ENCODE assay signal across 10 mouse cellular contexts in the genomic region with DNA sequence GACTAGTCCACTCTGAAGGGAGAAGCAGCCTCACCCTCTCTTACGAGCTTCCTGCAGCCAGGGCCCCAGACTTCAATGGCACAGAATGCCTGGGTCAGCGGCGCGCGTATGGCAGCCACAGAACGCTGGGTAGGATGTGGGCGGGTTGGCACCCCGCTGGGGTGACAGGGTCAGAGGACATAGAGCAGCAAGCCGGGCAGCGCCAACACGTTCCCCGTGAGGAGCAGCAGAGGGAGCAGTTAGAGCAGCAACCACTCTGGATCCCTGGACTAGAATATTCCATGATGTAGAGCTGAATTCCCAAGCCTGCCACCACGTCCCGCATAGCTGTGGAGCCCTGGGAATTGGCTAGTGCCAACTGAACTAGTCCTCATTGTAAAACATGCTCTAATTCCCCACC. TPM values are rescaled to one million over a fixed set of nuclear protein-coding genes. Genes with fewer than 3 reads are reported as not detected.
DNase-seq lines count a peak whose midpoint lies in the region; ATAC-seq and TF ChIP-seq lines count a peak whose summit lies in the region.
"Had no signal": no experiment of that assay in that cellular context is flagged by ENCODE, and none has a peak within 500 bp of the region (broad histone marks: within the 10 kb centered on the region; RNA-seq: fewer than 3 reads in every experiment).

No protein-coding gene starts in this region.

- peaks cover 43% of the 10 kb centered on the region for H3K27me3 ChIP-seq in lung, embryonic 14.5 days (ENCODE audit: insufficient read depth, low read length)

- no peak overlapping the region for H3K27ac ChIP-seq in lung, embryonic 14.5 days (ENCODE audit: low read depth)

- no peaks in the 10 kb centered on the region for H3K9me3 ChIP-seq in lung, embryonic 14.5 days (ENCODE audit: low read depth, low read length)

- 0 out of 2 replicates have a peak, but pooled peaks have one; percentile 6 for TF ChIP-seq CTCF in lung, embryonic 14.5 days (IDR thresholded peaks at IDR 0.05; ENCODE audit: low read depth)
- TF ChIP-seq CTCF in lung, adult 2 months (IDR thresholded peaks at IDR 0.05; ENCODE audit: insufficient read depth, low read length): no peak

- H3K9ac ChIP-seq in lung, embryonic 14.5 days: no peak overlapping the region

- no peak for TF ChIP-seq POLR2A in lung, adult 2 months (IDR thresholded peaks at IDR 0.05; ENCODE audit: borderline replicate concordance, extremely low read depth, low read depth, low read length)

- DNase-seq in cerebellum, postnatal 10 days: peak; percentile 49 to 50
- no peak for DNase-seq in cerebellum, adult 11-12 months
- no peak for DNase-seq in lung, embryonic 14.5 days
- no peak for DNase-seq in lung, adult 2 months
- peak; percentile 72 to 80 for DNase-seq in kidney, postnatal 36 days

- no peak for ATAC-seq in lung, embryonic 14.5 days (ENCODE audit: insufficient read depth)
- peak; percentile 80 for ATAC-seq in granulocyte monocyte progenitor cell, adult 5-6 weeks (replicated peaks; ENCODE audit: poor library complexity, severe bottlenecking)
- no peak for ATAC-seq in activated CD4-positive, CD25-positive, alpha-beta regulatory T cell, adult 4 months
- no peak for ATAC-seq in megakaryocyte-erythroid progenitor cell, adult 5-6 weeks (replicated peaks; ENCODE audit: low FRiP score, low TSS enrichment, poor library complexity, severe bottlenecking)

- 9% methylated on average over 14 of the region's 14 CpGs for WGBS in lung, embryonic 14.5 days
- WGBS in lung, adult 2 months: 7% methylated on average over 14 of the region's 14 CpGs

- no peak overlapping the region for H3K4me3 ChIP-seq in lung, embryonic 14.5 days (ENCODE audit: low read depth, low read length)
- no peak overlapping the region for H3K4me3 ChIP-seq in lung, adult 2 months (replicated peaks; ENCODE audit: extremely low read depth, low read depth, low read length)

- no peak overlapping the region for H3K4me2 ChIP-seq in lung, embryonic 14.5 days
- H3K4me2 ChIP-seq: midbrain, embryonic 11.5 days had no signal

- no peaks in the 10 kb centered on the region for H3K36me3 ChIP-seq in lung, embryonic 14.5 days (ENCODE audit: insufficient read depth)

- H3K4me1 ChIP-seq in lung, embryonic 14.5 days (ENCODE audit: insufficient read depth): no peaks in the 10 kb centered on the region
- no peaks in the 10 kb centered on the region for H3K4me1 ChIP-seq in lung, adult 2 months (ENCODE audit: control insufficient read depth, insufficient read depth, low read length)

RNA-seq across cellular contexts. Expression of a gene that starts 5.7 kb away (rescaled TPM):
- polyA plus RNA-seq in lung, embryonic 14.5 days (2014; fragmentation: Nextera tagmentation; extraction: Ambion mirVana): 0.11 TPM in 1 of 2 replicates, not detected in the other
- polyA plus RNA-seq in lung, adult 2 months (2012; rRNA removed): 1.7 and 3.0 TPM in 2 replicates
- not detected in 2 replicates for total RNA-seq in granulocyte monocyte progenitor cell, adult 5-6 weeks (2014; fragmentation: Nextera tagmentation)
- 0.98 TPM in 1 of 2 replicates, not detected in the other for total RNA-seq in granulocyte monocyte progenitor cell, adult 5-6 weeks (2017)
- not detected for polyA plus RNA-seq in activated CD4-positive, CD25-positive, alpha-beta regulatory T cell, adult 4 months (2017; shearing (Covaris generic))
- not detected in 2 replicates for total RNA-seq in megakaryocyte-erythroid progenitor cell, adult 5-6 weeks (2014; fragmentation: Nextera tagmentation)
- not detected in 2 replicates for total RNA-seq in megakaryocyte-erythroid progenitor cell, adult 5-6 weeks (2017)

RNA-seq across cellular contexts. Expression of a gene that starts 44.8 kb away (rescaled TPM):
- polyA plus RNA-seq in lung, embryonic 14.5 days (2014; fragmentation: Nextera tagmentation; extraction: Ambion mirVana): 160 and 164 TPM in 2 replicates
- polyA plus RNA-seq in lung, adult 2 months (2012; rRNA removed): 17.2 and 26.6 TPM in 2 replicates
- 82.9 and 93.1 TPM in 2 replicates for total RNA-seq in granulocyte monocyte progenitor cell, adult 5-6 weeks (2014; fragmentation: Nextera tagmentation)
- 137 and 140 TPM in 2 replicates for total RNA-seq in granulocyte monocyte progenitor cell, adult 5-6 weeks (2017)
- 100 to 1,000 TPM; 128 to 155 TPM for polyA plus RNA-seq in activated CD4-positive, CD25-positive, alpha-beta regulatory T cell, adult 4 months (2017; shearing (Covaris generic))
- 104 and 149 TPM in 2 replicates for total RNA-seq in megakaryocyte-erythroid progenitor cell, adult 5-6 weeks (2014; fragmentation: Nextera tagmentation)
- total RNA-seq in megakaryocyte-erythroid progenitor cell, adult 5-6 weeks (2017): 241 and 258 TPM in 2 replicates

RNA-seq across cellular contexts. Expression of a gene that starts 54.0 kb away (rescaled TPM):
- not detected in 2 replicates for polyA plus RNA-seq in lung, embryonic 14.5 days (2014; fragmentation: Nextera tagmentation; extraction: Ambion mirVana)
- 0.24 TPM in 1 of 2 replicates, not detected in the other for polyA plus RNA-seq in lung, adult 2 months (2012; rRNA removed)
- total RNA-seq in granulocyte monocyte progenitor cell, adult 5-6 weeks (2014; fragmentation: Nextera tagmentation): not detected in 2 replicates
- total RNA-seq in granulocyte monocyte progenitor cell, adult 5-6 weeks (2017): 0.05 TPM in 1 of 2 replicates, not detected in the other
- polyA plus RNA-seq in activated CD4-positive, CD25-positive, alpha-beta regulatory T cell, adult 4 months (2017; shearing (Covaris generic)): not detected
- total RNA-seq in megakaryocyte-erythroid progenitor cell, adult 5-6 weeks (2014; fragmentation: Nextera tagmentation): not detected in 2 replicates
- not detected in 2 replicates for total RNA-seq in megakaryocyte-erythroid progenitor cell, adult 5-6 weeks (2017)
- total RNA-seq: layer of hippocampus, adult 8-10 months had no signal
- polyA plus RNA-seq: midbrain, embryonic 11.5 days had no signal

Comparison
In these comparisons a context has a peak if more than half of its experiments do, and no peak if none do; other contexts are left out.
1. DNase-seq: peak in cerebellum, postnatal 10 days (2 of 2) and kidney, postnatal 36 days (2 of 2); none in cerebellum, adult 11-12 months (single experiment), lung, embryonic 14.5 days (single experiment) and lung, adult 2 months (single experiment).